8 mouse cellular contexts compared by ENCODE assay signal in the genomic region with DNA sequence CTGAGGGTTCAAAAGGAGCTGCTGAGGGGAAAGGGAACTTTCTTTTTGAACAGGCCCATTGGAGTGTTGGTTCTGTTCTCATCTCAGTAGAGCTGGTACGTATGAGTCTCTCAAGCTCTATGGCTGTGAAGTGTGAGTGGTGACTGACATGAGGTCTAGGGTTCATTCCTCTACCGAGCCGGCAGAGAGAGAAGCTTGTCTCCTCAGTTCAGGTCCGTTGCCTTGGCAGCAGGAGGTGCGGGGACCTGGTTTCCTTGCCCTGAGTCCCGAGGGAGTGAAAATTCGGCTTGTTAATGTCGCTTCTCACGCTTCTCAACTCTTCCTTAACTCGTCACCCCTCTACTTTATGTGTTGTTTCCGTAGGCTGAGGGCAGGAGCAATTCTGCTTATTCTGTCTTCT. TPM values are rescaled to one million over a fixed set of nuclear protein-coding genes. Genes with fewer than 3 reads are reported as not detected.
A peak's percentile ranks its signal among the peaks of the same experiment; 100 is the strongest.
DNase-seq lines count a peak whose midpoint lies in the region; ATAC-seq and TF ChIP-seq lines count a peak whose summit lies in the region.

No protein-coding gene starts in this region.

- H3K4me2 ChIP-seq in heart, embryonic 15.5 days, result peak overlapping the region; percentile 91
- peak overlapping the region; percentile 98 for H3K4me2 ChIP-seq in hindbrain, postnatal 0 days (ENCODE audit: low read depth, low read length)

- peak overlapping the region; percentile 78 for H3K4me3 ChIP-seq in heart, embryonic 15.5 days
- H3K4me3 ChIP-seq in ES-Bruce4 (ENCODE audit: low read depth, low read length), result peak overlapping the region; percentile 97
- H3K4me3 ChIP-seq in hindbrain, postnatal 0 days (ENCODE audit: low read length), result peak overlapping the region; percentile 73
- H3K4me3 ChIP-seq in macrophage (ENCODE audit: inconsistent target), result peak overlapping the region; percentile 96

- peaks cover 26% of the 10 kb centered on the region for H3K4me1 ChIP-seq in heart, embryonic 15.5 days (replicated peaks)
- no peaks in the 10 kb centered on the region for H3K4me1 ChIP-seq in ES-Bruce4 (ENCODE audit: control insufficient read depth, insufficient read depth, low read length)
- H3K4me1 ChIP-seq in hindbrain, postnatal 0 days (ENCODE audit: insufficient read depth, low read length), result peaks cover 5% of the 10 kb centered on the region; the same call in 1 of the 2 replicates

- ATAC-seq in heart, embryonic 15.5 days (replicated peaks; ENCODE audit: insufficient number of reproducible peaks, insufficient read depth, low FRiP score, low read depth), result no peak
- ATAC-seq in hindbrain, postnatal 0 days, result no peak

- no peak for DNase-seq in heart, adult 9 months (ENCODE audit: low spot score in 2 of 2)
- peak; percentile 29 for DNase-seq in c-Kit-positive CD71-positive TER-119-negative erythroid progenitor cells, embryonic 14.5 days (ENCODE audit: low read depth)
- DNase-seq in hindbrain, postnatal 0 days (ENCODE audit: low spot score), result peak; percentile 9
- no peak for DNase-seq in urinary bladder, postnatal 4 days (ENCODE audit: low spot score in 2 of 2)
- no peak for DNase-seq in urinary bladder, adult 2 months (ENCODE audit: low spot score)

- no peak for TF ChIP-seq POLR2A in ES-Bruce4 (IDR thresholded peaks at IDR 0.05; ENCODE audit: insufficient read depth, low read length)

- H3K9me3 ChIP-seq in heart, embryonic 15.5 days (replicated peaks), result no peaks in the 10 kb centered on the region
- no peaks in the 10 kb centered on the region for H3K9me3 ChIP-seq in ES-Bruce4 (replicated peaks; ENCODE audit: control insufficient read depth, insufficient read depth, low read length, poor library complexity, severe bottlenecking)
- no peaks in the 10 kb centered on the region for H3K9me3 ChIP-seq in hindbrain, postnatal 0 days (ENCODE audit: low read length)

- H3K36me3 ChIP-seq in heart, embryonic 15.5 days, result peaks cover 1% of the 10 kb centered on the region; the same call in 1 of the 2 replicates
- peaks cover 2% of the 10 kb centered on the region; the same call in 1 of the 2 replicates for H3K36me3 ChIP-seq in ES-Bruce4 (ENCODE audit: control insufficient read depth, insufficient read depth, low read length, poor library complexity, severe bottlenecking)
- H3K36me3 ChIP-seq in hindbrain, postnatal 0 days (ENCODE audit: insufficient read depth, low read length), result no peaks in the 10 kb centered on the region
- no peaks in the 10 kb centered on the region for H3K36me3 ChIP-seq in macrophage (ENCODE audit: inconsistent target)

- no peak for TF ChIP-seq EP300 in ES-Bruce4 (IDR thresholded peaks at IDR 0.05; ENCODE audit: insufficient read depth, low read depth, low read length)

- H3K9ac ChIP-seq in heart, embryonic 15.5 days, result peak overlapping the region; percentile 66
- peak overlapping the region; percentile 91 for H3K9ac ChIP-seq in ES-Bruce4 (ENCODE audit: low read depth, poor library complexity, severe bottlenecking)
- peak overlapping the region; percentile 65 for H3K9ac ChIP-seq in hindbrain, postnatal 0 days (replicated peaks; ENCODE audit: low read length)

- no peaks in the 10 kb centered on the region for H3K27me3 ChIP-seq in heart, embryonic 15.5 days
- no peaks in the 10 kb centered on the region for H3K27me3 ChIP-seq in ES-Bruce4 (ENCODE audit: control insufficient read depth, insufficient read depth, low read length, poor library complexity, severe bottlenecking)
- H3K27me3 ChIP-seq in hindbrain, postnatal 0 days (ENCODE audit: insufficient read depth, low read length), result no peaks in the 10 kb centered on the region

- 2% methylated on average over 11 of the region's 11 CpGs for WGBS in heart, embryonic 15.5 days
- under 1% methylated on average over 11 of the region's 11 CpGs for WGBS in hindbrain, postnatal 0 days
- WGBS in macrophage (ENCODE audit: missing documents), result 3% methylated on average over 11 of the region's 11 CpGs

- H3K27ac ChIP-seq in heart, embryonic 15.5 days, result peak overlapping the region; percentile 95
- H3K27ac ChIP-seq in ES-Bruce4 (ENCODE audit: insufficient read depth, low read length), result peak overlapping the region; percentile 8; the same call in 1 of the 2 replicates
- H3K27ac ChIP-seq in hindbrain, postnatal 0 days, result peak overlapping the region; percentile 86
- peak overlapping the region; percentile 54 for H3K27ac ChIP-seq in macrophage

- peaks cover 40% of the 10 kb centered on the region for H3K79me2 ChIP-seq in macrophage (ENCODE audit: inconsistent target)

- TF ChIP-seq CTCF in ES-Bruce4 (IDR thresholded peaks at IDR 0.05; ENCODE audit: low read depth, low read length), result no peak
- no peak for TF ChIP-seq CTCF in hindbrain, postnatal 0 days (IDR thresholded peaks at IDR 0.05; ENCODE audit: low read depth)

RNA-seq across cellular contexts. Expression of gene Lin52, which starts 0.6 kb away (rescaled TPM):
- polyA plus RNA-seq in heart, embryonic 15.5 days (2015; fragmentation: Nextera tagmentation; extraction: Ambion mirVana), result 13.3 and 15.1 TPM in 2 replicates
- polyA plus RNA-seq in ES-Bruce4 (2011; ENCODE audit: insufficient read depth, insufficient read length, low read depth, missing spikeins), result 26.3 and 29.5 TPM in 2 replicates
- total RNA-seq in hindbrain, postnatal 0 days (2014; rRNA removed), result 23.1 and 23.5 TPM in 2 replicates
- 20.4 and 25.2 TPM in 2 replicates for polyA plus RNA-seq in hindbrain, postnatal 0 days (2015; fragmentation: Nextera tagmentation; extraction: Ambion mirVana)
- 10 to 100 TPM in 17 of 26 experiments, 1 to 10 TPM in 9; 5.6 to 17.8 (median 12.0) TPM for total RNA-seq in macrophage (2018; cell fraction: chromatin; rRNA removed)
- total RNA-seq in macrophage (2018; cell fraction: cytosol; rRNA removed), result 1 to 10 TPM; 2.7 to 8.5 (median 7.3) TPM
- 10 to 100 TPM in 14 of 26 experiments, 1 to 10 TPM in 12; 5.5 to 17.8 (median 10.6) TPM for total RNA-seq in macrophage (2018; cell fraction: nucleus; rRNA removed)
- 5.6 to 8.0 TPM (median 5.9 TPM) in 3 replicates for polyA plus RNA-seq in macrophage (2018)
- polyA plus RNA-seq in urinary bladder, adult 2 months (2012; rRNA removed), result 16.4 and 17.0 TPM in 2 replicates

RNA-seq across cellular contexts. Expression of gene Aldh6a1, which starts 1.0 kb away (rescaled TPM):
- polyA plus RNA-seq in heart, embryonic 15.5 days (2015; fragmentation: Nextera tagmentation; extraction: Ambion mirVana), result 55.5 and 58.9 TPM in 2 replicates
- polyA plus RNA-seq in ES-Bruce4 (2011; ENCODE audit: insufficient read depth, insufficient read length, low read depth, missing spikeins), result 26.7 and 30.4 TPM in 2 replicates
- 37.5 and 47.2 TPM in 2 replicates for total RNA-seq in hindbrain, postnatal 0 days (2014; rRNA removed)
- 46.5 and 52.1 TPM in 2 replicates for polyA plus RNA-seq in hindbrain, postnatal 0 days (2015; fragmentation: Nextera tagmentation; extraction: Ambion mirVana)
- total RNA-seq in macrophage (2018; cell fraction: chromatin; rRNA removed), result 10 to 100 TPM in 20 of 26 experiments, 1 to 10 TPM in 6; 6.7 to 25.9 (median 14.2) TPM
- total RNA-seq in macrophage (2018; cell fraction: cytosol; rRNA removed), result 10 to 100 TPM in 18 of 26 experiments, 1 to 10 TPM in 8; 8.1 to 17.0 (median 10.9) TPM
- 10 to 100 TPM in 16 of 26 experiments, 1 to 10 TPM in 10; 6.1 to 23.5 (median 11.2) TPM for total RNA-seq in macrophage (2018; cell fraction: nucleus; rRNA removed)
- 10.7 to 14.2 TPM (median 13.8 TPM) in 3 replicates for polyA plus RNA-seq in macrophage (2018)
- polyA plus RNA-seq in urinary bladder, adult 2 months (2012; rRNA removed), result 76.3 and 78.6 TPM in 2 replicates

RNA-seq across cellular contexts. Expression of gene Rnf113a2, which starts 34.8 kb away (rescaled TPM):
- polyA plus RNA-seq in heart, embryonic 15.5 days (2015; fragmentation: Nextera tagmentation; extraction: Ambion mirVana), result 19.7 and 22.2 TPM in 2 replicates
- 19.8 and 20.2 TPM in 2 replicates for polyA plus RNA-seq in ES-Bruce4 (2011; ENCODE audit: insufficient read depth, insufficient read length, low read depth, missing spikeins)
- 3.2 and 7.4 TPM in 2 replicates for total RNA-seq in hindbrain, postnatal 0 days (2014; rRNA removed)
- 20.1 and 21.3 TPM in 2 replicates for polyA plus RNA-seq in hindbrain, postnatal 0 days (2015; fragmentation: Nextera tagmentation; extraction: Ambion mirVana)
- total RNA-seq in macrophage (2018; cell fraction: chromatin; rRNA removed), result 10 to 100 TPM in 10 of 26 experiments, 1 to 10 TPM in 16; 1.7 to 21.8 (median 6.9) TPM
- total RNA-seq in macrophage (2018; cell fraction: cytosol; rRNA removed), result 10 to 100 TPM in 13 of 26 experiments, 1 to 10 TPM in 13; 2.8 to 13.9 (median 10.2) TPM
- 10 to 100 TPM in 13 of 26 experiments, 1 to 10 TPM in 13; 3.1 to 36.5 (median 10.9) TPM for total RNA-seq in macrophage (2018; cell fraction: nucleus; rRNA removed)
- 12.8 to 14.4 TPM (median 13.1 TPM) in 3 replicates for polyA plus RNA-seq in macrophage (2018)
- 20.2 and 22.3 TPM in 2 replicates for polyA plus RNA-seq in urinary bladder, adult 2 months (2012; rRNA removed)

RNA-seq across cellular contexts. Expression of gene Bbof1, which starts 42.9 kb away (rescaled TPM):
- 1.1 and 1.5 TPM in 2 replicates for polyA plus RNA-seq in heart, embryonic 15.5 days (2015; fragmentation: Nextera tagmentation; extraction: Ambion mirVana)
- 1.1 and 1.8 TPM in 2 replicates for polyA plus RNA-seq in ES-Bruce4 (2011; ENCODE audit: insufficient read depth, insufficient read length, low read depth, missing spikeins)
- 2.2 and 2.4 TPM in 2 replicates for total RNA-seq in hindbrain, postnatal 0 days (2014; rRNA removed)
- polyA plus RNA-seq in hindbrain, postnatal 0 days (2015; fragmentation: Nextera tagmentation; extraction: Ambion mirVana), result 2.1 and 2.3 TPM in 2 replicates
- total RNA-seq in macrophage (2018; cell fraction: chromatin; rRNA removed), result 10 to 100 TPM in 1 of 26 experiments, 1 to 10 TPM in 16, under 1 TPM in 2, not detected in 7; 0.62 to 10.1 (median 2.2) TPM
- total RNA-seq in macrophage (2018; cell fraction: cytosol; rRNA removed), result under 1 TPM in 22 of 26 experiments, not detected in 4; 0.05 to 0.90 (median 0.24) TPM
- 1 to 10 TPM in 10 of 26 experiments, under 1 TPM in 8, not detected in 8; 0.38 to 4.0 (median 1.2) TPM for total RNA-seq in macrophage (2018; cell fraction: nucleus; rRNA removed)
- 0.14 to 1.1 TPM (median 0.17 TPM) in 3 replicates for polyA plus RNA-seq in macrophage (2018)
- polyA plus RNA-seq in urinary bladder, adult 2 months (2012; rRNA removed), result 1.8 and 2.3 TPM in 2 replicates

RNA-seq across cellular contexts. Expression of gene Entpd5, which starts 43.0 kb away (rescaled TPM):
- polyA plus RNA-seq in heart, embryonic 15.5 days (2015; fragmentation: Nextera tagmentation; extraction: Ambion mirVana), result 30.3 and 32.2 TPM in 2 replicates
- polyA plus RNA-seq in ES-Bruce4 (2011; ENCODE audit: insufficient read depth, insufficient read length, low read depth, missing spikeins) (5.3 and 8.0 TPM in 2 replicates), macrophage (2018) (5.9 to 7.3 TPM (median 5.9 TPM) in 3 replicates)
- total RNA-seq in hindbrain, postnatal 0 days (2014; rRNA removed), result 15.6 and 20.8 TPM in 2 replicates
- polyA plus RNA-seq in hindbrain, postnatal 0 days (2015; fragmentation: Nextera tagmentation; extraction: Ambion mirVana), result 13.2 and 13.4 TPM in 2 replicates
- 1 to 10 TPM in 25 of 26 experiments, under 1 TPM in 1; 0.29 to 8.1 (median 2.5) TPM for total RNA-seq in macrophage (2018; cell fraction: chromatin; rRNA removed)
- 1 to 10 TPM; 3.2 to 8.3 (median 5.4) TPM for total RNA-seq in macrophage (2018; cell fraction: cytosol; rRNA removed)
- 10 to 100 TPM in 2 of 26 experiments, 1 to 10 TPM in 24; 1.3 to 11.5 (median 5.3) TPM for total RNA-seq in macrophage (2018; cell fraction: nucleus; rRNA removed)
- polyA plus RNA-seq in urinary bladder, adult 2 months (2012; rRNA removed), result 64.4 and 71.3 TPM in 2 replicates

Comparison
In these comparisons a context has a peak if more than half of its experiments do, and no peak if none do; other contexts are left out.
1. H3K27ac ChIP-seq: peak in every context shown above with its lines; median percentile 95 in heart, embryonic 15.5 days; 86 in hindbrain, postnatal 0 days; 54 in macrophage; 8 in ES-Bruce4.
2. DNase-seq: peak in c-Kit-positive CD71-positive TER-119-negative erythroid progenitor cells, embryonic 14.5 days (single experiment) and hindbrain, postnatal 0 days (single experiment); none in heart, adult 9 months (0 of 2), urinary bladder, postnatal 4 days (0 of 2) and urinary bladder, adult 2 months (single experiment).
3. Peak in every context shown above with its lines, with median percentiles within 50 percentile points of each other: H3K4me3 ChIP-seq and H3K9ac ChIP-seq.